Mouse (Mus musculus) lung, postnatal 0 days (tissue): ENCODE measurements around the gene Best3.

ENCODE experiments used
- CTCF ChIP-seq: IDR thresholded peaks from 2 replicates; pipeline ENCODE4 v1.5.1; 2016; ENCODE audit warnings: antibody characterized with exemption, mild to moderate bottlenecking
- EP300 ChIP-seq: IDR thresholded peaks from 2 replicates; pipeline ENCODE4 v1.6.1; 2016; ENCODE audit warnings: antibody characterized with exemption, mild to moderate bottlenecking, control low read depth

DNA sequence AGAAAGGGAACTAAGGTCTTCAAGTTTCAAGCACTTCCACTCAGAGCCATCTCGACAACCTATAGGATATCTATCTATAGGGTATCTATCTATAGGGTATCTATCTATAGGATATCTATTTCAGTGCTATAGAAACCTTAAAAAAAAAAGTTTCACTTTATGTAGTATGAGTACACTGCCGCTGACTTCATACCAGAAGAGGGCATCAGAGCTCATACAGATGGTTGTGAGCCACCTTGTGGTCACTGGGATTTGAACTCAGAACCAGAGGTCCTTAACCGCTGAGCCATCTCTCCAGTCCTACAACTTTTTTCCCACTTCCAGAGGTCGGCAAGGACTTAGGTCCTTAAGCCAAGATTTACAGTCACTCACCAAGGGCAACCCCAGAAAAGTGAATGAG, 69.6 kb downstream of the Best3 start:
- TF ChIP-seq EP300 (no peak), CTCF (peak; percentile 48)
